Mouse (Mus musculus): Measurements from ENCODE around the gene Foxp1. TPM values are rescaled to one million over a fixed set of nuclear protein-coding genes. Genes with fewer than 3 reads are reported as not detected.
A peak's percentile ranks its signal among the peaks of the same experiment; 100 is the strongest.

Gene Foxp1
- polyA plus RNA-seq, 1 experiment from 2014 or later, result 121 TPM

DNA sequence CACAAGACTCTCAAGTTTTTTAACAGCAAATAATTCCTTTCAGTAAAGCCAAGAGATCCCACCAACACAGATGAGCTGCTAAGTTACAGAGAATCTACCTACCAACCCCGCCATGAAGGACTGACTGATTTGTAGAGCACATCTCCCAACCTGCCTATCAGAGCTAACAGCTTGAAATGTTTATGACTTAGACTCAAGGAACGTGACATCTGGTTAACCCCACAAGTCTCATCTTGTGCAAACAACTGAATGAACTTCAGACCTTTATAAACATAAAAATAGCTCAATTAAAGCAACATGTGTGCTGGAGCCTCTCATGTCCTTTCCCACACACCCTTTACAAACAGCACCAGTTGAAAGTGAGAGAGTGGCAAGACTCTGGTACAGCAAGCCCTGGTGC, 193.9 kb downstream of the Foxp1 start:
- Histone ChIP-seq H3K4me3 (ENCODE audit: low read depth, low read length) (no peak overlapping the region), H3K4me2 (replicated peaks; ENCODE audit: low read depth, low read length) (no peak overlapping the region), H3K9ac (replicated peaks; ENCODE audit: low read depth) (no peak overlapping the region), H3K27me3 (replicated peaks; ENCODE audit: insufficient read depth, low read length) (no peaks in the 10 kb centered on the region), H3K27ac (ENCODE audit: low read length) (no peak overlapping the region), H3K9me3 (ENCODE audit: low read length) (no peaks in the 10 kb centered on the region), H3K36me3 (ENCODE audit: insufficient read depth, low read length) (no peaks in the 10 kb centered on the region), H3K4me1 (ENCODE audit: insufficient read depth, low read depth, low read length) (no peaks in the 10 kb centered on the region)
- WGBS, result 40% methylated on average over 2 of the region's 2 CpGs
- no peak for TF ChIP-seq EP300 (IDR thresholded peaks at IDR 0.05)
- TF ChIP-seq CTCF (IDR thresholded peaks at IDR 0.05), result no peak
- peak; percentile 40 for DNase-seq (ENCODE audit: low spot score)
- peak; percentile 25; the same call in 1 of the 2 replicates for ATAC-seq

DNA sequence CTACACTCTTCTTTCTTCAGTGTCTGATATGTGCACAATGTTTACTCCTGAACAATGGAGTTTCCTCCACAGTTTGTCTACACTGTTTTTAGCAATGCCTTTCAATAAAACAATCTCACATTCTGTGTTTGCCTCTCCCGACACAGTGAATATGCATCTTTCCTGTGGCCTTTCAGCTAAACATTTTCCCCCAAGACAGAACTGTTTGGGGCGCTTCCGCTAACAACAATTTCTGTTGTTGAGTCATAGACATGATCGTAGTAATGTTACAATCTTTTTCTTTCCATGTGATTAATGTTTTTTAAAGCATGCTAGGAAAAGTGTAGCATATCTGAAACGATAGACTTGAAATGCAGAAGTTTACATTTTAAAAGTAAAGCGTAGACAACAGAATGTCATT, 194.4 kb downstream of the Foxp1 start:
- DNase-seq (ENCODE audit: low spot score) (peak; percentile 17), ATAC-seq (no peak)
- Histone ChIP-seq H3K4me3 (ENCODE audit: low read depth, low read length) (no peak overlapping the region), H3K9me3 (ENCODE audit: low read length) (no peaks in the 10 kb centered on the region), H3K27me3 (replicated peaks; ENCODE audit: insufficient read depth, low read length) (no peaks in the 10 kb centered on the region), H3K9ac (replicated peaks; ENCODE audit: low read depth) (no peak overlapping the region), H3K27ac (ENCODE audit: low read length) (no peak overlapping the region), H3K4me2 (replicated peaks; ENCODE audit: low read depth, low read length) (no peak overlapping the region), H3K4me1 (ENCODE audit: insufficient read depth, low read depth, low read length) (no peaks in the 10 kb centered on the region), H3K36me3 (ENCODE audit: insufficient read depth, low read length) (no peaks in the 10 kb centered on the region)
- WGBS, result 55% methylated on average over 6 of the region's 6 CpGs
- TF ChIP-seq EP300 (IDR thresholded peaks at IDR 0.05), result no peak
- TF ChIP-seq CTCF (IDR thresholded peaks at IDR 0.05), result no peak

DNA sequence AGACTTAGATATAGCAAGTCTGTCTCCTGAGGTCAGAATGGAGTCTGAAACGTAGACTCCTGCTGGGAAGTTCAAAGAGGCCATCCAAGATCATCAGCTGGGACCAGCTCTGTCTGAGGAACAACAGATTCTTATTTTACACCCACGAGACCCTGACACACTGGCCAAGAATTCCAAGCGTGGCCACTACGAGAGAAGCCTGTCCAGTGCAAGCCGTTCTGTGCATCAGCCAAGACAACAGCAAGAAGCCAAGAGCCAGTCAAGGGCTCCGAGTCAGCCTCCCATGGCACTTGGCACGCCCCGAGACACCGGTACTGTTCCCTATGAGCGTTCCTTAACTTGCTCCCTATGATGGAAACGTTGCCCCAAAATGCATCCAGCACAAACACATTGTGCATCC, 194.8 kb downstream of the Foxp1 start:
- Histone ChIP-seq H3K36me3 (ENCODE audit: insufficient read depth, low read length) (no peaks in the 10 kb centered on the region), H3K4me2 (replicated peaks; ENCODE audit: low read depth, low read length) (no peak overlapping the region), H3K27ac (ENCODE audit: low read length) (no peak overlapping the region), H3K4me1 (ENCODE audit: insufficient read depth, low read depth, low read length) (no peaks in the 10 kb centered on the region), H3K4me3 (ENCODE audit: low read depth, low read length) (no peak overlapping the region), H3K9ac (replicated peaks; ENCODE audit: low read depth) (no peak overlapping the region), H3K9me3 (ENCODE audit: low read length) (no peaks in the 10 kb centered on the region), H3K27me3 (replicated peaks; ENCODE audit: insufficient read depth, low read length) (no peaks in the 10 kb centered on the region)
- DNase-seq (ENCODE audit: low spot score) (no peak), ATAC-seq (peak; percentile 21; the same call in 1 of the 2 replicates)
- TF ChIP-seq EP300 (IDR thresholded peaks at IDR 0.05), result no peak
- no peak for TF ChIP-seq CTCF (IDR thresholded peaks at IDR 0.05)
- WGBS, result 59% methylated on average over 11 of the region's 11 CpGs

DNA sequence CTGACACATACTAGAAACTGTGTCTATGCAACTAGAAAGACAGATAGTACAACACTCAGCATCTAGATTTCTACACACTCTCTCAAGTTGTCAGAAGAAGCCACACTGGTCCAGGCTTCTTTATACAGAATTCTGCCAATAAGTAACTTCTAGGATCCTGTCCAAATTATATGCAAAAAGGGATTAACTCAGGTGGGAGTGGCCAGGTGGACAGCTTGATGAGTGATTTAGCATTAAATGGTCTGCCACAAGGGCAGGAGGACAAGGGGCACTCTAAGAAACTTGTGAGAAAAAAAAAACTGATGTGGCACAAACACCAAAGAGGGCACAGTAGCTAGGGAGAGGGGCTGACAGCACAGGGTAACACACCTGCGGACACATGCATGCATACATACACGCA, 196.6 kb downstream of the Foxp1 start:
- H3K9ac ChIP-seq (replicated peaks; ENCODE audit: low read depth), result no peak overlapping the region
- no peak overlapping the region for H3K4me3 ChIP-seq (ENCODE audit: low read depth, low read length)
- 86% methylated on average over 2 of the region's 2 CpGs for WGBS
- H3K27me3 ChIP-seq (replicated peaks; ENCODE audit: insufficient read depth, low read length), result no peaks in the 10 kb centered on the region
- H3K9me3 ChIP-seq (ENCODE audit: low read length), result no peaks in the 10 kb centered on the region
- no peak overlapping the region for H3K4me2 ChIP-seq (replicated peaks; ENCODE audit: low read depth, low read length)
- no peaks in the 10 kb centered on the region for H3K4me1 ChIP-seq (ENCODE audit: insufficient read depth, low read depth, low read length)
- ATAC-seq (no peak), DNase-seq (ENCODE audit: low spot score) (no peak)
- no peak for TF ChIP-seq EP300 (IDR thresholded peaks at IDR 0.05)
- TF ChIP-seq CTCF (IDR thresholded peaks at IDR 0.05), result no peak
- H3K27ac ChIP-seq (ENCODE audit: low read length), result no peak overlapping the region
- H3K36me3 ChIP-seq (ENCODE audit: insufficient read depth, low read length), result no peaks in the 10 kb centered on the region

DNA sequence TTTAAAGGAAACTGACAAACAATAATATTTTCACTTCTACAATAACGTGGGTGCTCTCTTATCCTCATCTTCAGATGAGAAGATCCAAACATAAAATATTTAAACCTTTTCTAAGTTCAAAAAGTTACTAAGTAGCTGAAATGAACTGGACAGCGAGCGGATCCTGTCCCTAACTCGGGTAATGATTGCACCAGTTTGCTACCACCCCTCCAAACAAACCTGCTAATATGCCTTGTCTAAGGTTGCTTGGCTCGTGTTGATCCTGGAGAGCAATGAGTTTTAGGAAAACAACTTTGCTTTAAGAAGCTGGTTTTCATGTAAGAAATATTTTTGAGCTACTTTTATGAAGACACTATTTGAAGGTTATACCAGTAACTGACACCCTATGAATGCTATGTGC, 197.1 kb downstream of the Foxp1 start:
- ATAC-seq (no peak), DNase-seq (ENCODE audit: low spot score) (no peak)
- Histone ChIP-seq H3K4me2 (replicated peaks; ENCODE audit: low read depth, low read length) (no peak overlapping the region), H3K27ac (ENCODE audit: low read length) (no peak overlapping the region), H3K9ac (replicated peaks; ENCODE audit: low read depth) (no peak overlapping the region), H3K4me3 (ENCODE audit: low read depth, low read length) (no peak overlapping the region), H3K9me3 (ENCODE audit: low read length) (no peaks in the 10 kb centered on the region), H3K4me1 (ENCODE audit: insufficient read depth, low read depth, low read length) (no peaks in the 10 kb centered on the region), H3K36me3 (ENCODE audit: insufficient read depth, low read length) (no peaks in the 10 kb centered on the region), H3K27me3 (replicated peaks; ENCODE audit: insufficient read depth, low read length) (no peaks in the 10 kb centered on the region)
- 82% methylated on average over 5 of the region's 5 CpGs for WGBS
- TF ChIP-seq EP300 (IDR thresholded peaks at IDR 0.05) (no peak), CTCF (IDR thresholded peaks at IDR 0.05) (no peak)

DNA sequence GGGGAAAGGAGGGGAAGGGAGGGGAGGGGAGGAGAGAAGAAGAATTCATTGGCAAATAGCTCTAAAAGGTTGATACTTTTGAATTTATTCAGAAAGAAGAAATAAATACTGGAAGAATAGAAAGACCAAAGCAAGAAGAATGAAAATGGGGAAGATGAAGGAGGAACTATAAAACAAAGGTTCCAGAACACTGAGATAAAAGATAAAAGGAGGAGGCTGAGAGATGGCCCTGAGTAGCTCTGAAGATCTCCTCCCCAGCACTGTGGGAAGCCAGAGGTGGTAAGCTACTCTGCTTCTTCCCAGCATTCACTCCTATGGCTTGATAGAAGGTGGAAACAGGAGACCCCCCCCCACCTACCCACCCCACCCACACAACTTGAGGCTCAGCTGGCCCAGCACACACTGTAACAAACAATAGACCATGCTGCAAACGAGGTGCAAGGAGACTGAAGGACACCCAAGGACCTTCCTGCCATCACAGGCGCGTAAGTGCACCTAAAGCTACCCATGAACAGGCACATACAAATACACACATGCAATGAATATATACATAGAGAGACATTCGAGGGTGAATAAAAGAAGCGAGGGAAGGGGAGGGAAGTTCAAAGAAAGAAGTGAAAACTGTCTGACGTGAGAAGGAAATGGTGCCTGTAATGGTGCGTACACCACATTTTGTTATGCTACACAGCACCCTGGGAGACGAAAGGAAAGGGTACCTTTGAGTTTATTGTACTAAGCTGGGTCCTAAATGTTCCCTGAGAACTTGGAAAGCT, 200.2 kb downstream of the Foxp1 start:
- DNase-seq (ENCODE audit: low spot score), result no peak
- Histone ChIP-seq H3K27me3 (replicated peaks; ENCODE audit: insufficient read depth, low read length) (no peaks in the 10 kb centered on the region), H3K9me3 (ENCODE audit: low read length) (no peaks in the 10 kb centered on the region), H3K36me3 (ENCODE audit: insufficient read depth, low read length) (no peaks in the 10 kb centered on the region), H3K4me3 (ENCODE audit: low read depth, low read length) (no peak overlapping the region), H3K4me1 (ENCODE audit: insufficient read depth, low read depth, low read length) (no peaks in the 10 kb centered on the region), H3K4me2 (replicated peaks; ENCODE audit: low read depth, low read length) (no peak overlapping the region), H3K9ac (replicated peaks; ENCODE audit: low read depth) (no peak overlapping the region), H3K27ac (ENCODE audit: low read length) (no peak overlapping the region)
- no peak for ATAC-seq
- WGBS, result 79% methylated on average over 8 of the region's 8 CpGs
- TF ChIP-seq EP300 (IDR thresholded peaks at IDR 0.05), result no peak
- no peak for TF ChIP-seq CTCF (IDR thresholded peaks at IDR 0.05)
